Mouse (Mus musculus) MEL (cell line): Measurements from ENCODE around the gene Cdc42ep4. TPM values are rescaled to one million over a fixed set of nuclear protein-coding genes. Genes with fewer than 3 reads are reported as not detected.

Experiments used
- DNase-seq: peaks from one replicate; pipeline ENCODE4 v3.0.0; 2011; ENCODE audit warnings: low read depth, low spot score
- H3K27ac ChIP-seq: 2 replicates; pipeline ENCODE4 v1.5.1; 2012; ENCODE audit warnings: low read depth, mild to moderate bottlenecking, control low read depth, low read length, moderate library complexity; ENCODE audit not compliant: control insufficient read depth
- H3K27me3 ChIP-seq, 2 experiments: fragments of 150-350 bp in 1 of 2; sonication (generic) in 1 of 2; 2 replicates each; pipeline ENCODE4 v1.6.1; 2012; ENCODE audit warnings: low read length in 2 of 2, mild to moderate bottlenecking in 2 of 2, improper control_type of control experiment in 1 of 2, moderate library complexity in 1 of 2; ENCODE audit not compliant: insufficient read depth in 2 of 2, control insufficient read depth in 1 of 2
- H3K36me3 ChIP-seq, 2 experiments: 2 replicates each; pipeline ENCODE4 v1.6.1; 2012 to 2014; ENCODE audit warnings: low read length in 2 of 2, improper control_type of control experiment in 1 of 2, inconsistent platforms in 1 of 2, mild to moderate bottlenecking in 1 of 2; ENCODE audit not compliant: insufficient read depth in 2 of 2, control insufficient read depth in 1 of 2
- H3K4me1 ChIP-seq, 2 experiments: fragments of 150-350 bp in 1 of 2; sonication (generic) in 1 of 2; 2 replicates each; pipeline ENCODE4 v1.6.1; 2012; ENCODE audit warnings: low read length in 2 of 2, improper control_type of control experiment in 1 of 2, mild to moderate bottlenecking in 1 of 2; ENCODE audit not compliant: insufficient read depth in 2 of 2, control insufficient read depth in 1 of 2
- H3K4me3 ChIP-seq, 2 experiments: fragments of 150-350 bp in 1 of 2; sonication (generic) in 1 of 2; 2 replicates each; pipeline ENCODE4 v1.5.1; 2012; ENCODE audit warnings: low read depth in 2 of 2, low read length in 2 of 2, mild to moderate bottlenecking in 2 of 2, moderate library complexity in 2 of 2, control low read depth in 1 of 2, improper control_type of control experiment in 1 of 2; ENCODE audit not compliant: control insufficient read depth in 1 of 2, insufficient read depth in 1 of 2
- H3K79me2 ChIP-seq: 2 replicates; pipeline ENCODE4 v1.6.1; 2012; ENCODE audit warnings: mild to moderate bottlenecking, low read length, moderate library complexity; ENCODE audit not compliant: control insufficient read depth, poor library complexity, insufficient read depth
- H3K9ac ChIP-seq: 2 replicates; pipeline ENCODE4 v1.6.1; 2012; ENCODE audit warnings: low read depth, mild to moderate bottlenecking, control low read depth, low read length, moderate library complexity; ENCODE audit not compliant: control insufficient read depth, poor library complexity, severe bottlenecking
- H3K9me3 ChIP-seq: fragments of 150-350 bp; sonication (generic); replicated peaks from 2 replicates; pipeline ENCODE4 v1.6.1; 2012; ENCODE audit warnings: mild to moderate bottlenecking, low read length, improper control_type of control experiment, moderate library complexity; ENCODE audit not compliant: insufficient read depth
- BHLHE40 ChIP-seq: IDR thresholded peaks from 2 replicates; pipeline ENCODE4 v1.6.1; 2012; ENCODE audit warnings: low read depth, mild to moderate bottlenecking, inconsistent platforms, low read length, improper control_type of control experiment, borderline replicate concordance
- CHD1 ChIP-seq: IDR thresholded peaks from 2 replicates; pipeline ENCODE4 v1.6.1; 2012; ENCODE audit warnings: low read depth, mild to moderate bottlenecking, inconsistent platforms, low read length, improper control_type of control experiment
- CTCF ChIP-seq, 3 experiments: IDR thresholded peaks in 2 of 3; conservative IDR thresholded peaks in 1 of 3; 2 replicates each; pipeline ENCODE4 v1.5.1; 2011 to 2012; ENCODE audit warnings: low read length in 3 of 3, low read depth in 2 of 3, mild to moderate bottlenecking in 2 of 3, improper control_type of control experiment in 1 of 3, inconsistent platforms in 1 of 3, mixed read lengths in 1 of 3, moderate library complexity in 1 of 3; ENCODE audit not compliant: control insufficient read depth in 1 of 3, insufficient read depth in 1 of 3, poor library complexity in 1 of 3, severe bottlenecking in 1 of 3
- E2F4 ChIP-seq: IDR thresholded peaks from 2 replicates; pipeline ENCODE4 v1.6.1; 2011; ENCODE audit warnings: low read depth, low read length, improper control_type of control experiment, borderline replicate concordance
- EP300 ChIP-seq, 2 experiments: IDR thresholded peaks; 2 replicates each; pipeline ENCODE4 v1.6.1; 2011; ENCODE audit warnings: improper control_type of control experiment in 2 of 2, low read length in 2 of 2, low read depth in 1 of 2, mild to moderate bottlenecking in 1 of 2
- ETS1 ChIP-seq: IDR thresholded peaks from 2 replicates; pipeline ENCODE4 v1.6.1; 2012; ENCODE audit warnings: low read depth, mild to moderate bottlenecking, inconsistent platforms, low read length, improper control_type of control experiment, moderate library complexity
- GABPA ChIP-seq: IDR thresholded peaks from 2 replicates; pipeline ENCODE4 v1.6.1; 2012; ENCODE audit warnings: low read depth, mild to moderate bottlenecking, inconsistent platforms, low read length, improper control_type of control experiment, moderate library complexity
- MAZ ChIP-seq: IDR thresholded peaks from 2 replicates; pipeline ENCODE4 v1.6.1; 2012; ENCODE audit warnings: low read depth, mild to moderate bottlenecking, inconsistent platforms, low read length, improper control_type of control experiment
- MEF2A ChIP-seq: IDR thresholded peaks from 2 replicates; pipeline ENCODE4 v1.6.1; 2014; ENCODE audit warnings: low read depth, mild to moderate bottlenecking, inconsistent platforms, low read length, improper control_type of control experiment; ENCODE audit not compliant: poor library complexity, insufficient replicate concordance, severe bottlenecking; ENCODE audit errors: extremely low read depth
- MXI1 ChIP-seq: IDR thresholded peaks from 2 replicates; pipeline ENCODE4 v1.6.1; 2011; ENCODE audit warnings: mild to moderate bottlenecking, low read depth, low read length, improper control_type of control experiment
- MYB ChIP-seq: IDR thresholded peaks from 2 replicates; pipeline ENCODE4 v1.6.1; 2011; ENCODE audit warnings: mild to moderate bottlenecking, low read depth, low read length, improper control_type of control experiment
- MYC ChIP-seq: IDR thresholded peaks from 2 replicates; pipeline ENCODE4 v1.6.1; 2011; ENCODE audit warnings: low read depth, mild to moderate bottlenecking, low read length, improper control_type of control experiment, moderate library complexity
- NELFE ChIP-seq: IDR thresholded peaks from 2 replicates; pipeline ENCODE4 v1.6.1; 2011; ENCODE audit warnings: low read depth, low read length, improper control_type of control experiment
- NRF1 ChIP-seq: IDR thresholded peaks from 2 replicates; pipeline ENCODE4 v1.6.1; 2014; ENCODE audit warnings: low read depth, mild to moderate bottlenecking, inconsistent platforms, low read length, improper control_type of control experiment, moderate library complexity; ENCODE audit not compliant: poor library complexity, insufficient read depth, severe bottlenecking
- POLR2A ChIP-seq, 2 experiments: IDR thresholded peaks; 2 replicates each; pipeline ENCODE4 v1.6.1; 2011 to 2012; ENCODE audit warnings: low read length in 2 of 2, mild to moderate bottlenecking in 2 of 2, control low read depth in 1 of 2, improper control_type of control experiment in 1 of 2, low read depth in 1 of 2, moderate library complexity in 1 of 2; ENCODE audit not compliant: control insufficient read depth in 1 of 2, insufficient read depth in 1 of 2, poor library complexity in 1 of 2
- POLR2AphosphoS2 ChIP-seq: IDR thresholded peaks from 2 replicates; pipeline ENCODE4 v1.6.1; 2011; ENCODE audit warnings: low read length, improper control_type of control experiment
- POLR2AphosphoS5 ChIP-seq: IDR thresholded peaks from 2 replicates; pipeline ENCODE4 v1.6.1; 2012; ENCODE audit warnings: low read depth, borderline replicate concordance, mild to moderate bottlenecking, inconsistent platforms, low read length, moderate library complexity, mixed read lengths
- RAD21 ChIP-seq: IDR thresholded peaks from 2 replicates; pipeline ENCODE4 v1.6.1; 2011; ENCODE audit warnings: mild to moderate bottlenecking, low read depth, low read length, improper control_type of control experiment
- RCOR1 ChIP-seq: IDR thresholded peaks from 2 replicates; pipeline ENCODE4 v1.6.1; 2012; ENCODE audit warnings: low read depth, mild to moderate bottlenecking, inconsistent platforms, low read length, improper control_type of control experiment
- SIN3A ChIP-seq: IDR thresholded peaks from 2 replicates; pipeline ENCODE4 v1.6.1; 2012; ENCODE audit warnings: low read length, improper control_type of control experiment, inconsistent platforms
- SMC3 ChIP-seq: IDR thresholded peaks from 2 replicates; pipeline ENCODE4 v1.6.1; 2011; ENCODE audit warnings: low read depth, low read length, improper control_type of control experiment
- TBP ChIP-seq: IDR thresholded peaks from 2 replicates; pipeline ENCODE4 v1.8.0; 2011; ENCODE audit warnings: low read depth, low read length, improper control_type of control experiment
- TCF12 ChIP-seq: IDR thresholded peaks from 2 replicates; pipeline ENCODE4 v1.6.1; 2014; ENCODE audit warnings: low read depth, mild to moderate bottlenecking, inconsistent platforms, low read length, improper control_type of control experiment, moderate library complexity
- UBTF ChIP-seq: IDR thresholded peaks from 2 replicates; pipeline ENCODE4 v1.6.1; 2012; ENCODE audit warnings: low read depth, mild to moderate bottlenecking, inconsistent platforms, low read length, improper control_type of control experiment, moderate library complexity, borderline replicate concordance; ENCODE audit not compliant: insufficient read depth
- USF2 ChIP-seq, 2 experiments: IDR thresholded peaks; 2 replicates each; pipeline ENCODE4 v1.6.1; 2011 to 2012; ENCODE audit warnings: improper control_type of control experiment in 2 of 2, low read length in 2 of 2, borderline replicate concordance in 1 of 2, inconsistent platforms in 1 of 2, low read depth in 1 of 2, mild to moderate bottlenecking in 1 of 2; ENCODE audit not compliant: insufficient read depth in 1 of 2
- ZC3H11A ChIP-seq: IDR thresholded peaks from 2 replicates; pipeline ENCODE4 v1.6.1; 2012; ENCODE audit warnings: low read depth, mild to moderate bottlenecking, inconsistent platforms, low read length, improper control_type of control experiment
- ZKSCAN1 ChIP-seq: IDR thresholded peaks from 2 replicates; pipeline ENCODE4 v1.6.1; 2012; ENCODE audit warnings: low read depth, mild to moderate bottlenecking, inconsistent platforms, low read length, improper control_type of control experiment, moderate library complexity
- ZMIZ1 ChIP-seq: IDR thresholded peaks from 2 replicates; pipeline ENCODE4 v1.6.1; 2012; ENCODE audit warnings: low read depth, mild to moderate bottlenecking, inconsistent platforms, low read length, improper control_type of control experiment, moderate library complexity
- polyA plus RNA-seq, 2 experiments: library from polyadenylated mRNA; stranded (reverse) in 1 of 2; unstranded in 1 of 2; fragments of >175 nt in 1 of 2; fragments of >200 nt in 1 of 2; gene quantifications; 2 replicates each; pipeline versions ENCODE4 v1.2.1 to v1.2.4; 2012; ENCODE audit warnings: low replicate concordance in 2 of 2, low read depth in 1 of 2; ENCODE audit not compliant: insufficient read length in 2 of 2, insufficient read depth in 1 of 2, missing spikeins in 1 of 2
- total RNA-seq: library from RNA; depleted of rRNA; stranded (reverse); fragments of 300-350 nt; gene quantifications from 2 replicates; pipeline ENCODE4 v1.2.3, GENCODE M21; 2012; rRNA removed

Cdc42ep4 gene
- 25.3 and 27.7 TPM in 2 replicates for total RNA-seq
- 10 to 100 TPM in 1 of 2 experiments, not detected in 1; 39.0 TPM for polyA plus RNA-seq

DNA sequence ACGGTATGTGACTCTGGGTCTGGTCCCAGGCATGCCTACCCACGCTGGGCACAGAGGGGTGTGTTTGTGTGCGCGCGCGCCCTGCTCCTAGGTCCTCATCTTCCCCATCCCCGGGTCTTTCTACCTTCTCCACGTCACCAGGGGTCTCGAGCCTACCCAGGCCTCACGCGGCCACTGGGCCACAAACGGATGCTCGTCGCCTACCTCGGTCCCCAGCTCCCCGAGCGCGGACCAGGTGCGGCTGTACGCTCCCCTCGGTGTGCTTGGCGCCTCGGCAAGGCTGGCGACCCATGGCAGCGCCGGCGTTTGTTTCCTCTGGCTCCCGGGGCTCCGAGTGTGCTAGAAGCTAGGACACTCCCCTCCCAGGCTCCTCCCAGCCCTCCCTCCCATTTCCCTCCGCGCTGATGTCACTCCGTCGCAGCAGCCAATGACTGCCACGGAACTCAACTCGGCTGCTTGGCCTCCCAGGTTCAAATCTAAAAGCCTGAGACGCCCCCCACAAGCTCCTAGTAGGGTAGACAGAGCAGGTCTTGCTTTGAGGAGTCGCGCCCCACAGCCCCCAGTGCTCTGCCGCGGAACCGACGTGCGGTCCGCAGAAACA, at the start of gene Cdc42ep4:
Gene Cdc42ep4 (minus strand): TSS at position 398 of the 601 bp plus-strand sequence.
- peak within 1 kb of the TSS; percentile 74 for H3K27ac ChIP-seq
- H3K27me3 ChIP-seq: no peaks in the 10 kb centered on the region
- H3K36me3 ChIP-seq: peaks cover 0 to 16% of the 10 kb centered on the region in 2 experiments; a peak in 3 of 4 replicates
- H3K4me3 ChIP-seq: peak within 1 kb of the TSS; percentile 83 to 87
- peak; percentile 99 for DNase-seq
- peak within 1 kb of the TSS; percentile 96 for H3K9ac ChIP-seq
- H3K79me2 ChIP-seq: peaks cover 49% of the 10 kb centered on the region
- peaks cover 6 to 15% of the 10 kb centered on the region in 2 experiments; a peak in 3 of 4 replicates for H3K4me1 ChIP-seq
- TF ChIP-seq MYC (peak; percentile 21; the same call in 1 of the 2 replicates), TBP (peak; percentile 86), GABPA (no peak), CTCF (IDR thresholded peaks at IDR 0.05 in 2 of 3, conservative IDR thresholded peaks at IDR 0.05 in 1 of 3; ENCODE audit: control insufficient read depth in 1 of 3, insufficient read depth in 1 of 3, low read depth in 2 of 3, low read length in 3 of 3, poor library complexity in 1 of 3, severe bottlenecking in 1 of 3) (no peak), RCOR1 (peak; percentile 20; the same call in 1 of the 2 replicates), MAZ (peak; percentile 87), ZMIZ1 (peak; percentile 98), SMC3 (no peak), USF2 (IDR thresholded peaks at IDR 0.05; ENCODE audit: borderline replicate concordance in 1 of 2, insufficient read depth in 1 of 2, low read depth in 1 of 2, low read length in 2 of 2) (no peak), NRF1 (peak; percentile 35; the same call in 1 of the 2 replicates), ETS1 (peak; percentile 76; the same call in 1 of the 2 replicates), MXI1 (peak; percentile 76), TCF12 (peak; percentile 70), ZC3H11A (no peak), POLR2AphosphoS5 (no peak), RAD21 (no peak), POLR2AphosphoS2 (peak; percentile 87), CHD1 (peak; percentile 91; the same call in 1 of the 2 replicates), POLR2A (IDR thresholded peaks at IDR 0.05; ENCODE audit: control insufficient read depth in 1 of 2, insufficient read depth in 1 of 2, low read depth in 1 of 2, low read length in 2 of 2, poor library complexity in 1 of 2) (peak; percentile 90 to 92), NELFE (peak; percentile 95), BHLHE40 (0 out of 2 replicates have a peak, but pooled peaks have one; percentile 3), UBTF (0 out of 2 replicates have a peak, but pooled peaks have one; percentile 90), ZKSCAN1 (0 out of 2 replicates have a peak, but pooled peaks have one; percentile 20), E2F4 (no peak), MYB (no peak), SIN3A (peak; percentile 86), EP300 (IDR thresholded peaks at IDR 0.05; ENCODE audit: low read depth in 1 of 2, low read length in 2 of 2) (no peak; a peak in 1 of 4 replicates), MEF2A (no peak)
- H3K9me3 ChIP-seq: no peaks in the 10 kb centered on the region
